Mouse (Mus musculus): Measurements from ENCODE around the gene Srp54c. TPM values are rescaled to one million over a fixed set of nuclear protein-coding genes. Genes with fewer than 3 reads are reported as not detected.

The Srp54c gene
- total RNA-seq, 2 experiments from 2014 or later = 19.0 to 109 TPM

GRCm38 (mm10) chr12:55307566-55307965, 77.6 kb downstream of the Srp54c start:
- ATAC-seq (replicated peaks; ENCODE audit: low FRiP score, low TSS enrichment, poor library complexity, severe bottlenecking) = no peak

- no peak for ATAC-seq (replicated peaks; ENCODE audit: low FRiP score, low TSS enrichment, poor library complexity, severe bottlenecking)
Observed at GRCm38 (mm10) chr12:55308731-55309130, 78.8 kb downstream of the Srp54c start.

- ATAC-seq (replicated peaks; ENCODE audit: low FRiP score, low TSS enrichment, poor library complexity, severe bottlenecking) = no peak
Observed at GRCm38 (mm10) chr12:55309501-55309900, 79.5 kb downstream of the Srp54c start.

DNA sequence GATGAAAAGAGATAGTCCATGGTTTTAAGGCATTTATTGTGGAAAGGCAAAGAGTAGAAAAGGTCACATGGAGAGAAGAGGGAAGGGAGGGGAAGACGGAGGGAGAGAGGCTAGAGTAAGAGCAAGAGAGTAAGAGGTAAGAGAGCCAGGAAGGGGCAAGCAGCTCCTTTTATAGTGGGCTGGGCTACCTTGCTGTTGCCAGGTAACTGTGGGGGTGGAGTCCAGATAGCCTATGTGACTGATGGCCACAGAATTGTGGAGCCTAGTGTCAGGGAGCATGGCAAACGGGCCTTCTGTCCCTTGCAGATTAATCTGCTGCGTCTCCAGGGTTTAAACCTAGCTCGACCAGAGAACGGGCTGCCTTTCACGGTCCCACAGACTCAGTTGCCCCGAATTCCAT, 81.9 kb downstream of the Srp54c start:
- no peak for ATAC-seq (replicated peaks; ENCODE audit: low FRiP score, low TSS enrichment, poor library complexity, severe bottlenecking)

Other genes with a start within 250 kb of the Srp54c start
- not detected in 2 replicates for gene Gm20403, start 243.6 kb upstream of the Srp54c start, total RNA-seq (2014; fragmentation: Nextera tagmentation)
- not detected in 2 replicates for gene Gm20403, start 243.6 kb upstream of the Srp54c start, total RNA-seq (2017)
- 105 and 128 TPM in 2 replicates for gene Baz1a, start 215.8 kb upstream of the Srp54c start, total RNA-seq (2014; fragmentation: Nextera tagmentation)
- gene Baz1a, start 215.8 kb upstream of the Srp54c start, total RNA-seq (2017) = 98.9 and 112 TPM in 2 replicates
- gene 2700097O09Rik, start 150.1 kb upstream of the Srp54c start, total RNA-seq (2014; fragmentation: Nextera tagmentation) = 32.7 and 33.2 TPM in 2 replicates
- 19.6 and 20.7 TPM in 2 replicates for gene 2700097O09Rik, start 150.1 kb upstream of the Srp54c start, total RNA-seq (2017)
- 72.6 and 88.9 TPM in 2 replicates for gene Srp54a, start 149.9 kb upstream of the Srp54c start, total RNA-seq (2014; fragmentation: Nextera tagmentation)
- gene Srp54a, start 149.9 kb upstream of the Srp54c start, total RNA-seq (2017) = 194 and 251 TPM in 2 replicates
- 5.8 TPM in 1 of 2 replicates, not detected in the other for gene Fam177a, start 105.7 kb upstream of the Srp54c start, total RNA-seq (2014; fragmentation: Nextera tagmentation)
- 13.9 and 19.9 TPM in 2 replicates for gene Fam177a, start 105.7 kb upstream of the Srp54c start, total RNA-seq (2017)
- 18.3 and 26.0 TPM in 2 replicates for gene Srp54b, start 75.1 kb upstream of the Srp54c start, total RNA-seq (2014; fragmentation: Nextera tagmentation)
- 51.0 and 107 TPM in 2 replicates for gene Srp54b, start 75.1 kb upstream of the Srp54c start, total RNA-seq (2017)
- gene 1700047I17Rik2, start 30.6 kb upstream of the Srp54c start, total RNA-seq (2014; fragmentation: Nextera tagmentation) = 9.7 and 11.2 TPM in 2 replicates
- 4.9 TPM in 1 of 2 replicates, not detected in the other for gene 1700047I17Rik2, start 30.6 kb upstream of the Srp54c start, total RNA-seq (2017)
- gene 1110008L16Rik, start 69.4 kb downstream of the Srp54c start, total RNA-seq (2014; fragmentation: Nextera tagmentation) = 31.6 and 45.5 TPM in 2 replicates
- gene 1110008L16Rik, start 69.4 kb downstream of the Srp54c start, total RNA-seq (2017) = 40.3 and 47.5 TPM in 2 replicates
- 29.6 and 36.6 TPM in 2 replicates for gene Ppp2r3c, start 72.8 kb downstream of the Srp54c start, total RNA-seq (2014; fragmentation: Nextera tagmentation)
- 24.5 and 28.1 TPM in 2 replicates for gene Ppp2r3c, start 72.8 kb downstream of the Srp54c start, total RNA-seq (2017)
- 335 and 357 TPM in 2 replicates for gene Psma6, start 154.1 kb downstream of the Srp54c start, total RNA-seq (2014; fragmentation: Nextera tagmentation)
- gene Psma6, start 154.1 kb downstream of the Srp54c start, total RNA-seq (2017) = 358 and 418 TPM in 2 replicates